Mouse (Mus musculus) liver, embryonic 12.5 days (tissue): Measurements from ENCODE around the gene Cst12. TPM values are rescaled to one million over a fixed set of nuclear protein-coding genes. Genes with fewer than 3 reads are reported as not detected.

Experiments used
- ATAC-seq: fragments of 200-750 bp; cut with Nextera tagmentation; 2 replicates; pipeline ENCODE4 v1.8.0; 2017; ENCODE audit warnings: moderate number of reproducible peaks, mild to moderate bottlenecking, moderate library complexity
- H3K27ac ChIP-seq: fragments of 300-500 bp; sonication (generic); 2 replicates; pipeline ENCODE4 v1.5.1; 2016; ENCODE audit warnings: mild to moderate bottlenecking
- H3K27me3 ChIP-seq: fragments of 300-500 bp; sonication (generic); replicated peaks from 2 replicates; pipeline ENCODE4 v1.6.1; 2016; ENCODE audit warnings: mild to moderate bottlenecking, moderate library complexity
- H3K36me3 ChIP-seq: fragments of 300-500 bp; sonication (generic); 2 replicates; pipeline ENCODE4 v1.6.1; 2016; ENCODE audit warnings: mild to moderate bottlenecking, moderate library complexity
- H3K4me1 ChIP-seq: fragments of 300-500 bp; sonication (generic); 2 replicates; pipeline ENCODE4 v1.6.1; 2016
- H3K4me2 ChIP-seq: fragments of 300-500 bp; sonication (generic); 2 replicates; pipeline ENCODE4 v1.6.1; 2016; ENCODE audit warnings: mild to moderate bottlenecking, moderate library complexity
- H3K4me3 ChIP-seq: fragments of 300-500 bp; sonication (generic); 2 replicates; pipeline ENCODE4 v1.5.1; 2016; ENCODE audit warnings: mild to moderate bottlenecking, moderate library complexity
- H3K9ac ChIP-seq: fragments of 300-500 bp; sonication (generic); 2 replicates; pipeline ENCODE4 v1.6.1; 2016; ENCODE audit warnings: mild to moderate bottlenecking, moderate library complexity
- H3K9me3 ChIP-seq: fragments of 300-500 bp; sonication (generic); replicated peaks from 2 replicates; pipeline ENCODE4 v1.6.1; 2016; ENCODE audit warnings: mild to moderate bottlenecking, moderate library complexity
- WGBS: fragments of 180-500 bp; shearing (Covaris S2); methylation state at CpG from one replicate; pipeline ENCODE4 v1.1.7; 2016; ENCODE audit not compliant: insufficient replicate concordance; 5-methylcytosine and 5-hydroxymethylcytosine counted together
- polyA plus RNA-seq: library from polyadenylated mRNA; unstranded; fragments of >200 nt; fragmentation: Nextera tagmentation; extraction: Ambion mirVana; gene quantifications from 2 replicates; pipeline ENCODE4 v1.2.1, GENCODE M21; 2016

Gene Cst12
- polyA plus RNA-seq, 1 experiment from 2014 or later = not detected

DNA sequence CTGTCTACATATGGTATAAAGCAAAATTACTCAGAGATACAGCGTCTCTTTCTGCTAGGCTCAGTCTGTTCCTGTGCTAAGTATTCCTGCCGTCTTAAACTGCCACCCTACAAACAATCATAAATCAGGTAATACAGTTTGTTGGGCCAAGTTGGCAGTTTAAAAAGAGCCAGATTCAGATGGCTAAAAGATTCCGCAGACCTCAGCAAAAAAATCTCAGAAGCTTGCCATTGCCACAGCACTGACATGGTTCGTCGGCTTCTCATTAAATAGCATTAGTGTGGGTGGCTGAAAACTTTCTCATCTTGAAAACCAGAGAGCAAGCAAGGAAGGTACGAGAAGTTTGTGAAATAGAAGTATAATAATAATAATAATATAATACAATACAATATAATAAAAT, 17.5 kb downstream of the Cst12 start:
- no peak overlapping the region for H3K27ac ChIP-seq
- H3K27me3 ChIP-seq = no peaks in the 10 kb centered on the region
- H3K4me1 ChIP-seq = no peaks in the 10 kb centered on the region
- H3K9ac ChIP-seq = no peak overlapping the region
- no peak overlapping the region for H3K4me2 ChIP-seq
- WGBS = 63% methylated on average over 6 of the region's 6 CpGs
- H3K4me3 ChIP-seq = no peak overlapping the region
- no peaks in the 10 kb centered on the region for H3K9me3 ChIP-seq
- no peaks in the 10 kb centered on the region for H3K36me3 ChIP-seq
- no peak for ATAC-seq

DNA sequence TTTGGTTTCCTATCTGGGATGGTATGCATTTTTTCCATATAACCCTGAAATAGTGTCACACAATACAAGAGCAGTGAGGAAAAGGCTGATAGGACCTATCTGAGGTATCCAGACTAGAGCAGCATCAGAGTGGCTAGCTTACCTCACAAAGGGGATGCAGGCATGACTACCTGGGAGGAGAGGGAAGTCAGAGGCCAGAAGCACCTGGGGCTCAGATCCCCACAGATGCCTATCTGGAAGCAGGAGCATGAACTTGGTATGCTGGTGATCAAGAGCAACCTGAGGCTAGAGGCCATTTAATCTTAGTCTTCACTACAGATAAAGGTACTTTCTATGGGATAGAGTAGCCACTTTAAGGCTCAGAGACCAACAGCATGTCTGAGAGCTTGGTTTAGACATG, 30.7 kb downstream of the Cst12 start, which contains the start of gene Cst13:
Cst13 (plus strand) TSS at position 173 of the 400 bp plus-strand sequence.
- Histone ChIP-seq H3K4me2 (no peak within 1 kb of the TSS), H3K27ac (no peak within 1 kb of the TSS), H3K4me1 (no peaks in the 10 kb centered on the region), H3K9me3 (no peaks in the 10 kb centered on the region), H3K9ac (no peak within 1 kb of the TSS), H3K4me3 (no peak within 1 kb of the TSS), H3K27me3 (no peaks in the 10 kb centered on the region), H3K36me3 (no peaks in the 10 kb centered on the region)
- ATAC-seq = no peak

DNA sequence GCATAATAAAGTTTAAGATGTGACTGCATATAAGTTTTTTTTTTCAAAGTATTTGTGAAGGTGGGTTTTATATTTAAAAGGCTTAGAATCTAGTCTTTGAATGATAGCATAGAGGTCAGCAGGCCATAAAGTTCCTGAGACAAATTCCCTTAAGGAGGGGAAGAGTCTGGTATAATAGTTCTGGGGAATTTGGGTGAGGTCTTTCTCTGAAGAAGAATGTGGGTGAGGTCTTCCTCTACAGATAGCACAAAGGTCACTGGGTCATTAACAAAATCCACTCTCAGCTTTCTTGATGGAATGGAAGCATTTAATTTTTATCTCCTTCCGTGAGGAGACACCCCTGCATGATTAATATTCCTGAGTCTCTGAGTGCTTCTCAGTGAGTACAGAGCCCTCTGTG, 36.8 kb downstream of the Cst12 start:
- no peak overlapping the region for H3K27ac ChIP-seq
- WGBS = 52% methylated on average over 1 of the region's 1 CpGs
- no peak overlapping the region for H3K9ac ChIP-seq

DNA sequence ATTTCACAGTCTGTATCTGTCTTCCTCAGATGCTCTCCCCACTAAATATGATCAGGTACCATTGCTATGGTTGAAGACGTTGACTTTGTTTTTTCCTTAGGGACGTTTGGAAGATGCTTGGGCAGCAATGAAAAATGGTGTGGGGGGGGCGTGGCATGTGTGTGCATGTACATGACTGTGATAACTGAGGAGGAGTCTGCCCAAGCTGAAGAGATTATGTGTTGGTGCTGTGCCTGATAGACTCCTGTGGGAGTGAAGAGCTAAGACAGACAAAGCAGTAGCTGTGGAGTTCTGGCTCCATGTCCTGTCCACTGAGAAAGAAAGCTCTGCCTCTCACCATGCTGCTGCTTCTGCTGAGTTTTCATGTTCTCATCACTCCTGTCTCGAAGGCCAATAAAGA, 45.8 kb downstream of the Cst12 start, which contains the start of gene Cst9:
Cst9 (plus strand) TSS at position 236 of the 400 bp plus-strand sequence.
- WGBS = 49% methylated on average over 4 of the region's 4 CpGs
- Histone ChIP-seq H3K9me3 (no peaks in the 10 kb centered on the region), H3K27ac (no peak within 1 kb of the TSS), H3K36me3 (no peaks in the 10 kb centered on the region), H3K4me1 (no peaks in the 10 kb centered on the region), H3K4me2 (no peak within 1 kb of the TSS), H3K9ac (no peak within 1 kb of the TSS), H3K4me3 (no peak within 1 kb of the TSS), H3K27me3 (no peaks in the 10 kb centered on the region)
- no peak for ATAC-seq

More for the DNA sequence above, 36.8 kb downstream of the Cst12 start:
- Histone ChIP-seq H3K27me3 (no peaks in the 10 kb centered on the region), H3K4me2 (no peak overlapping the region), H3K4me3 (no peak overlapping the region), H3K36me3 (no peaks in the 10 kb centered on the region), H3K4me1 (no peaks in the 10 kb centered on the region), H3K9me3 (no peaks in the 10 kb centered on the region)
- ATAC-seq = no peak

DNA sequence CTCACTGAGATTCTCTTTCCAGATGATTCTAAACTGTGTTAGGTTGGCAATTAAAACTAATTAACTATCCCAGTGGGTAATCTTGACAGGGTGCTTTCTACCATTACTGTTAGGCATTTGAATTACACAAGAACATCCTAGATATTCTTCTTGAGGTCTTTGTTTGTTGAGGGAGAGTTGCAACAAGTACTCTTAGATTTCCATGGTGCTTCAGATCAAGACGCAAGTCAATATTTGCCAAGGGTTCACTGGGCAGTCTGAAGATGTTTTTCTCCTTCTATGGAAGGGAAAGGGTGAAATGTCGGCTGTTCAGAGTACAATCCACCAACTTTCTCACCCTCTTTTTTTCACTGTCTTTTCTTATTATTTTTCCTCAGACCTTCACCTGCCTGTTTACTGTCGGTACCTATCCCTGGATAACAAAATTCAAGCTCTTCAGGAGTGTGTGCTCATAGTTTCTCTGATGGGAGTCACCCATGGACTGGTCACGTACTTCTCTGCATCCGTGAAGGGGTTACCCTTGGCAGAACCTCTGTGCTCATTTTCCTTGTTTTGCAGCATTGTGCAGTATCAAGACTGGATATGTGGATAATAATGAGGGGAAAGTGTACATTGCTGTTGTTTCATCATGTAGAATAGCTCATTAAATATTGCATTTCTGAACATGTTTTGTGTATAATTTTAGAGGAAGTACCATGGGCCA, 49.1 kb downstream of the Cst12 start:
- no peak for ATAC-seq
- 68% methylated on average over 5 of the region's 5 CpGs for WGBS
- H3K4me1 ChIP-seq = no peaks in the 10 kb centered on the region
- no peaks in the 10 kb centered on the region for H3K9me3 ChIP-seq
- H3K4me3 ChIP-seq = no peak overlapping the region
- H3K9ac ChIP-seq = no peak overlapping the region
- H3K4me2 ChIP-seq = no peak overlapping the region
- H3K27me3 ChIP-seq = no peaks in the 10 kb centered on the region
- no peak overlapping the region for H3K27ac ChIP-seq
- H3K36me3 ChIP-seq = no peaks in the 10 kb centered on the region

DNA sequence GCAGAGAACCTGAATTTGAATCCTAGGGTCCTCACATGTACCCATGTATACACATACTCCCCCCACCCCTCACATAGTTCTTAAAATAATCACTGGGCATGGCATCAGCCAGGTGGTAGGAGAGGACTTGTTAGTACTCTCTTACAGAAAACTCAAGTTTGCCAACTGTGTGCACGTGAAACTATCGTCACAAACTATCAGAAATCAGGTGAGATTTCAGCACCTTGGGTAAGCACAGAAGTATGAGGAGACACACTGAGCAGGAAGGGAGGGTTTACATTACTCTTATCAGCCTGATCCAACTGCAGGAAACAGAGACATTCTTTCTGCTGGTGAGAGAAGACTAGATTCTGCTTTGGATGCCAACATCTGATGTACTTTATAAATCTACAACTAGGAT, 50.1 kb downstream of the Cst12 start:
- H3K27ac ChIP-seq = no peak overlapping the region
- 54% methylated on average over 2 of the region's 2 CpGs for WGBS
- no peak overlapping the region for H3K4me2 ChIP-seq
- no peak overlapping the region for H3K9ac ChIP-seq
- H3K4me3 ChIP-seq = no peak overlapping the region
- no peaks in the 10 kb centered on the region for H3K9me3 ChIP-seq
- H3K4me1 ChIP-seq = no peaks in the 10 kb centered on the region
- H3K36me3 ChIP-seq = no peaks in the 10 kb centered on the region
- H3K27me3 ChIP-seq = no peaks in the 10 kb centered on the region
- ATAC-seq = no peak

Other genes starting within 250 kb of the Cst12 start
- gene Nxt1, start 116.8 kb upstream of the Cst12 start, polyA plus RNA-seq = 72.2 TPM in 2 replicates
- gene Gzf1, start 108.3 kb upstream of the Cst12 start, polyA plus RNA-seq = 9.4 and 10.1 TPM in 2 replicates
- 0.56 and 0.62 TPM in 2 replicates for gene Napb, start 56.9 kb upstream of the Cst12 start, polyA plus RNA-seq
- not detected in 2 replicates for gene Cstl1, start 39.0 kb upstream of the Cst12 start, polyA plus RNA-seq
- not detected in 2 replicates for gene Cst11, start 17.9 kb upstream of the Cst12 start, polyA plus RNA-seq
- gene 8030411F24Rik, start 7.4 kb upstream of the Cst12 start, polyA plus RNA-seq = not detected in 2 replicates
- not detected in 2 replicates for gene Cst8, start 9.4 kb downstream of the Cst12 start, polyA plus RNA-seq
- gene Cst13, start 30.7 kb downstream of the Cst12 start, polyA plus RNA-seq = not detected in 2 replicates
- 0.31 TPM in 1 of 2 replicates, not detected in the other for gene Cst9, start 45.8 kb downstream of the Cst12 start, polyA plus RNA-seq
- not detected in 2 replicates for gene 9230104L09Rik, start 75.7 kb downstream of the Cst12 start, polyA plus RNA-seq
- 140 and 142 TPM in 2 replicates for gene Cst3, start 86.3 kb downstream of the Cst12 start, polyA plus RNA-seq
- gene Gm1330, start 213.9 kb downstream of the Cst12 start, polyA plus RNA-seq = not detected in 2 replicates
- gene Gm10750, start 227.9 kb downstream of the Cst12 start, polyA plus RNA-seq = not detected in 2 replicates